Mouse (Mus musculus): ENCODE data around the gene Wfdc5. TPM values are rescaled to one million over a fixed set of nuclear protein-coding genes. Genes with fewer than 3 reads are reported as not detected.
A peak's percentile ranks its signal among the peaks of the same experiment; 100 is the strongest.

Gene Wfdc5
- polyA plus RNA-seq, 1 experiment = 0.24 TPM

GRCm38 (mm10) chr2:164128576-164129411, 53.7 kb downstream of the Wfdc5 start:
- H3K36me3 ChIP-seq (ENCODE audit: control insufficient read depth, insufficient read depth, low read length) = peaks cover 19% of the 10 kb centered on the region
- TF ChIP-seq CTCF (IDR thresholded peaks at IDR 0.05; ENCODE audit: extremely low read depth, insufficient read length, insufficient replicate concordance, low read depth, low read length) = no peak
- 88% methylated on average over 12 of the region's 12 CpGs for WGBS
- H3K4me3 ChIP-seq (ENCODE audit: low read depth, low read length) = no peak overlapping the region
- H3K4me1 ChIP-seq (ENCODE audit: control insufficient read depth, insufficient read depth, insufficient read length, low read length) = no peaks in the 10 kb centered on the region
- no peaks in the 10 kb centered on the region for H3K27me3 ChIP-seq (ENCODE audit: control insufficient read depth, insufficient read depth, low read length)
- H3K27ac ChIP-seq (ENCODE audit: insufficient read depth, low read depth, low read length) = no peak overlapping the region

- WGBS = 90% methylated on average over 2 of the region's 2 CpGs
- Histone ChIP-seq H3K36me3 (ENCODE audit: control insufficient read depth, insufficient read depth, low read length) (peaks cover 21% of the 10 kb centered on the region), H3K27me3 (ENCODE audit: control insufficient read depth, insufficient read depth, low read length) (no peaks in the 10 kb centered on the region), H3K27ac (ENCODE audit: insufficient read depth, low read depth, low read length) (no peak overlapping the region), H3K4me3 (ENCODE audit: low read depth, low read length) (no peak overlapping the region), H3K4me1 (ENCODE audit: control insufficient read depth, insufficient read depth, insufficient read length, low read length) (no peaks in the 10 kb centered on the region)
- TF ChIP-seq POLR2A (IDR thresholded peaks at IDR 0.05; ENCODE audit: low read depth, low read length) = no peak
- no peak for TF ChIP-seq CTCF (IDR thresholded peaks at IDR 0.05; ENCODE audit: extremely low read depth, insufficient read length, insufficient replicate concordance, low read depth, low read length)
Measured at GRCm38 (mm10) chr2:164127297-164127696, 55.2 kb downstream of the Wfdc5 start.

- Histone ChIP-seq H3K4me1 (ENCODE audit: control insufficient read depth, insufficient read depth, insufficient read length, low read length) (no peaks in the 10 kb centered on the region), H3K36me3 (ENCODE audit: control insufficient read depth, insufficient read depth, low read length) (peaks cover 23% of the 10 kb centered on the region), H3K27me3 (ENCODE audit: control insufficient read depth, insufficient read depth, low read length) (no peaks in the 10 kb centered on the region), H3K27ac (ENCODE audit: insufficient read depth, low read depth, low read length) (no peak overlapping the region), H3K4me3 (ENCODE audit: low read depth, low read length) (no peak overlapping the region)
- TF ChIP-seq POLR2A (IDR thresholded peaks at IDR 0.05; ENCODE audit: low read depth, low read length) (no peak), CTCF (IDR thresholded peaks at IDR 0.05; ENCODE audit: extremely low read depth, insufficient read length, insufficient replicate concordance, low read depth, low read length) (0 out of 2 replicates have a peak, but pooled peaks have one; percentile 15)
- 71% methylated on average over 13 of the region's 13 CpGs for WGBS
Measured at GRCm38 (mm10) chr2:164126533-164126955, 56.0 kb downstream of the Wfdc5 start.

Other genes with a start within 250 kb of the Wfdc5 start
- gene Ywhab, start 187.8 kb downstream of the Wfdc5 start, polyA plus RNA-seq (2012; rRNA removed) = 12.1 and 25.8 TPM in 2 replicates
- 0.10 and 0.18 TPM in 2 replicates for gene Pabpc1l, start 157.3 kb downstream of the Wfdc5 start, polyA plus RNA-seq (2012; rRNA removed)
- 4.9 and 10.8 TPM in 2 replicates for gene Stk4, start 112.4 kb downstream of the Wfdc5 start, polyA plus RNA-seq (2012; rRNA removed)
- 20.0 and 39.4 TPM in 2 replicates for gene Tomm34, start 111.6 kb downstream of the Wfdc5 start, polyA plus RNA-seq (2012; rRNA removed)
- gene Kcns1, start 11.6 kb downstream of the Wfdc5 start, polyA plus RNA-seq (2012; rRNA removed) = 0.06 and 0.25 TPM in 2 replicates
- gene Wfdc12, start 7.9 kb upstream of the Wfdc5 start, polyA plus RNA-seq (2012; rRNA removed) = not detected in 2 replicates
- gene Wfdc15a, start 17.4 kb upstream of the Wfdc5 start, polyA plus RNA-seq (2012; rRNA removed) = not detected in 2 replicates
- gene Wfdc15b, start 38.9 kb upstream of the Wfdc5 start, polyA plus RNA-seq (2012; rRNA removed) = 1.2 TPM in 1 of 2 replicates, not detected in the other
- not detected in 2 replicates for gene Svs2, start 55.7 kb upstream of the Wfdc5 start, polyA plus RNA-seq (2012; rRNA removed)
- gene Svs3b, start 73.9 kb upstream of the Wfdc5 start, polyA plus RNA-seq (2012; rRNA removed) = not detected in 2 replicates
- gene Svs4, start 95.7 kb upstream of the Wfdc5 start, polyA plus RNA-seq (2012; rRNA removed) = not detected in 2 replicates
- gene Svs3a, start 106.5 kb upstream of the Wfdc5 start, polyA plus RNA-seq (2012; rRNA removed) = not detected in 2 replicates
- gene Svs6, start 134.0 kb upstream of the Wfdc5 start, polyA plus RNA-seq (2012; rRNA removed) = not detected in 2 replicates
- not detected in 2 replicates for gene Svs5, start 150.0 kb upstream of the Wfdc5 start, polyA plus RNA-seq (2012; rRNA removed)
- 16.0 and 22.3 TPM in 2 replicates for gene Slpi, start 206.4 kb upstream of the Wfdc5 start, polyA plus RNA-seq (2012; rRNA removed)
- gene Rbpjl, start 220.4 kb upstream of the Wfdc5 start, polyA plus RNA-seq (2012; rRNA removed) = 0.19 and 127 TPM in 2 replicates
- gene Matn4, start 222.4 kb upstream of the Wfdc5 start, polyA plus RNA-seq (2012; rRNA removed) = 0.49 and 2.7 TPM in 2 replicates